Mouse (Mus musculus) liver, adult 2 months (tissue): Measurements from ENCODE around the gene Pcna. TPM values are rescaled to one million over a fixed set of nuclear protein-coding genes. Genes with fewer than 3 reads are reported as not detected.

ENCODE experiments used
- DNase-seq: peaks from one replicate; pipeline ENCODE4 v3.0.0-alpha.2; 2011; ENCODE audit warnings: low read depth, low spot score; ENCODE audit errors: extremely low read depth
- H3K27ac ChIP-seq: fragments of 200-500 bp; replicated peaks from 2 replicates; pipeline ENCODE4 v1.5.1; 2012; ENCODE audit warnings: low read depth, mild to moderate bottlenecking, control low read depth, inconsistent platforms, low read length; ENCODE audit not compliant: insufficient read depth
- H3K27me3 ChIP-seq: fragments of 200-500 bp; 2 replicates; pipeline ENCODE4 v1.6.1; 2012; ENCODE audit warnings: mild to moderate bottlenecking, moderate library complexity, low read length, inconsistent platforms; ENCODE audit not compliant: control insufficient read depth, insufficient read depth
- H3K36me3 ChIP-seq: fragments of 200-500 bp; 2 replicates; pipeline ENCODE4 v1.6.1; 2012; ENCODE audit warnings: low read length, inconsistent platforms; ENCODE audit not compliant: control insufficient read depth, insufficient read depth
- H3K4me1 ChIP-seq: fragments of 200-500 bp; 2 replicates; pipeline ENCODE4 v1.6.1; 2011; ENCODE audit warnings: low read length; ENCODE audit not compliant: control insufficient read depth, insufficient read depth
- H3K4me3 ChIP-seq: fragments of 200-500 bp; 2 replicates; pipeline ENCODE4 v1.5.1; 2011; ENCODE audit warnings: low read depth, mild to moderate bottlenecking, control low read depth, low read length, moderate library complexity; ENCODE audit not compliant: insufficient read depth
- H3K79me2 ChIP-seq: fragments of 200-500 bp; 2 replicates; pipeline ENCODE4 v1.6.1; 2012; ENCODE audit warnings: inconsistent platforms, mild to moderate bottlenecking, low read length, moderate library complexity; ENCODE audit not compliant: control insufficient read depth, insufficient read depth
- H3K9ac ChIP-seq: fragments of 200-500 bp; 2 replicates; pipeline ENCODE4 v1.6.1; 2012; ENCODE audit warnings: low read depth, mild to moderate bottlenecking, control low read depth, inconsistent platforms, low read length
- CTCF ChIP-seq: fragments of 200-500 bp; IDR thresholded peaks from 2 replicates; pipeline ENCODE4 v1.5.1; 2011; ENCODE audit warnings: low read depth, low read length, control low read depth
- POLR2A ChIP-seq: fragments of 200-500 bp; IDR thresholded peaks from 2 replicates; pipeline ENCODE4 v1.6.1; 2011; ENCODE audit warnings: low read length, control low read depth; ENCODE audit not compliant: insufficient read depth; ENCODE audit errors: extremely low read depth
- WGBS: fragments of 180-500 bp; shearing (Covaris S2); methylation state at CpG from one replicate; pipeline ENCODE4 v1.1.7; 2018; 5-methylcytosine and 5-hydroxymethylcytosine counted together
- polyA plus RNA-seq: library from polyadenylated mRNA; depleted of rRNA; stranded (reverse); fragments of >200 nt; gene quantifications from 2 replicates; pipeline ENCODE4 v1.2.3, GENCODE M21; 2012
- total RNA-seq: library from RNA; depleted of rRNA; stranded (reverse); fragments of >200 nt; gene quantifications from 2 replicates; pipeline ENCODE4 v1.2.3, GENCODE M21; 2014

Pcna gene
- total and polyA plus RNA-seq, 2 experiments = 20.6 to 39.0 TPM

DNA sequence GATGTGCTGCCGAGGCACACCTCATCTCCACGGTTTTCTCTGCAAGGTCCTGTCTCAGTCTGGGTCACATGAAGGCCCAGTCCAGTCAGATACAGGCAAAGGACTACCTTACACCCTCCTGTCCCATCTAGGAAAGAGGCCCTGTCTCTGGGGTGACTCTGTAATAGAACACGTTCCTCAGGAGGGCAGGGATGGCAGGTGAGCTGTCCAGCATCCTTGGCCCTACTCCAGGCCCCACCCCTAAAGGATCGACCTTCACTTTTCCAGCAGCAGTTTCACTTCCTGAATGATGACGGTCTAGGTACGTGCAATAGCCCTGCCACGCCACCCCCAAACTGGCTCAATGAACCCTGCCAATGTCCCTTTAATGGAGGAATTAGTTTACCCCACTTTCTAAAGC, 17.1 kb downstream of the Pcna start:
- Histone ChIP-seq H3K27ac (no peak overlapping the region), H3K27me3 (no peaks in the 10 kb centered on the region), H3K9ac (no peak overlapping the region), H3K4me3 (no peak overlapping the region), H3K36me3 (peaks cover 3% of the 10 kb centered on the region), H3K4me1 (no peaks in the 10 kb centered on the region), H3K79me2 (no peaks in the 10 kb centered on the region)
- no peak for DNase-seq
- no peak for TF ChIP-seq CTCF
- no peak for TF ChIP-seq POLR2A
- 55% methylated on average over 7 of the region's 7 CpGs for WGBS

DNA sequence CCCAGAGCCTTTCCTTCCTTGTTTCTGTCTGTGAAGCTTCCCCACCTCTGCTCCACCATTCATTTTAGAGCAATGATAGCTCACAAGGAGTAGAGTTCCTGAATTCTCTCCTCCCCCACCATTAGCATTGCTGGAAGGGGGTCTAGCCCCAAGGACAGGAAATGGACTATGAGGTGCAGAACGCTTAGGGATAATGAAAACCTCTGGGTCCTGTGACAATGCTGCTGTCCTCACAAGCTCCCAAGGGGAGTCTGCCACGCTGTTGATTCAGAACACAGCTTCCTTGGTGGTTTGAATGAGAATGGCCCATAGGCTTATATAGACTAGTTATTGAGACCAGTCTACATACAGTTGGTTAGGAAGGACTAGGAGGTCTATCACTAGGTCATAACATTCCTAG, 17.8 kb downstream of the Pcna start:
- Histone ChIP-seq H3K4me3 (no peak overlapping the region), H3K9ac (no peak overlapping the region), H3K27ac (no peak overlapping the region), H3K4me1 (no peaks in the 10 kb centered on the region), H3K79me2 (no peaks in the 10 kb centered on the region), H3K36me3 (peaks cover 2% of the 10 kb centered on the region), H3K27me3 (no peaks in the 10 kb centered on the region)
- no peak for DNase-seq
- WGBS = 79% methylated on average over 2 of the region's 2 CpGs
- no peak for TF ChIP-seq CTCF
- TF ChIP-seq POLR2A = no peak

DNA sequence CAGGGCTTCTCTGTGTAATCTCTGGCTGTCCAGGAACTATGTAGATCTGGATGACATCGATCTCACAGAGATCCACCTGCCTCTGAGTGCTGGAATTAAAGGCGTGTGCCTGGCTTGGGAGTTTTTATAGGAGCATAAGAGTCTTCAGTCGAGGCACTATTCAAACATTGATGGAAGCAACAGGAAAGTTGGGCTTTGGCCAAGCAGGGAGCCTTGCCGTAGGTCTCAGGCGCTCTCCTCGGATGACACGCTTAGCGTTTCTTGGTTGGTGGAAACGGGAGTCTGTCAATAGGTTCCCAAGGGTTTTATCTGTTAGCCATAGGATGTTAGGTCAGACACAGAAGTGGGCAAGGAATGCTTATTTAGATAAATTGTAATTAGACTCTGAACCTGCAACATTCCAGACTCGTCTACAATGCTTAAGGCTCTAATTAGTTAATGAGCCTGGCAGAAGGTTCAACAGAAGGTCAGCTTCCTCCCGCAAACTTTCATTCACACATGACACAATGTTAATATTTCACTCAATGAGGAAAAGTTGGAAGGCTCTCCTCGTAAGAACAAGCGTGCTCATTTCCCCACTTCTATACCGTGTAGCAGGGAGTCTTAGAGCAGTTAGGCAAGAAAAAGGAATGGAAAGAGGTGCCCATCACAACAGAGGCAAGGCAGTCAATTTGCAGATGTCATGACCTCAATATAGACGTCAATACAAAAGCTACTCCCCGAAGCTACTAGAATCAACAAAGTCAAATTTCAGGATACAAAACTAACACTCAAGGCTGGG, 18.9 kb downstream of the Pcna start:
- no peak for DNase-seq
- 52% methylated on average over 16 of the region's 16 CpGs for WGBS
- H3K79me2 ChIP-seq = no peaks in the 10 kb centered on the region
- H3K4me3 ChIP-seq = no peak overlapping the region
- H3K27ac ChIP-seq = no peak overlapping the region
- TF ChIP-seq POLR2A = no peak
- no peak for TF ChIP-seq CTCF
- no peak overlapping the region for H3K9ac ChIP-seq
- H3K27me3 ChIP-seq = no peaks in the 10 kb centered on the region
- no peaks in the 10 kb centered on the region for H3K4me1 ChIP-seq
- no peaks in the 10 kb centered on the region; the same call in 1 of the 2 replicates for H3K36me3 ChIP-seq

DNA sequence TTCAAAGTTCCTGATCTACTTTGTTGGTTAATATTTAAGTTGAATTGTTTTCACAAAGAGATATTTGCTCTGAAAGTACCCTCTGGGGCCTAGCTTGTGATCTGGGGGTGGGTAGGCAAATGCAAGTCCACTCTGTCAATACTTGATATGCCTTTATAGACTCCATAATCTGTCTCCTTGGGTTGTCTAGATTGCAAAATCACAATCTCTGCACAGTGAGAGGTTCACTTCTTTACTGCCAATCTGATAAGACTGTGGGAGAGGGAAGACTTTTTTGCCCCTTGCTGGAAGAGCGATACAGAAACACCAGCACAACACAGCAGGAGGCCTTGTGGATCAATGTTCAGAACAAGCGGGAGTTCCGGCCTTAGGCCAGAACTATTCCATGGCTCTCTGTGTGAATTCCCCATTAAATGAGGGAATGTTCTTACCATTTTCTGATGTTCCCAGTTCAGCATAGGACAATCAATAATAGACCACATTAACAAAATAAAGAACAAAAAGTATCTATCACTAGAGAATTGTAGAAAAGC, 20.6 kb downstream of the Pcna start:
- no peak overlapping the region for H3K27ac ChIP-seq
- H3K9ac ChIP-seq = no peak overlapping the region
- no peaks in the 10 kb centered on the region for H3K4me1 ChIP-seq
- DNase-seq = no peak
- H3K79me2 ChIP-seq = no peaks in the 10 kb centered on the region
- no peaks in the 10 kb centered on the region for H3K36me3 ChIP-seq
- TF ChIP-seq CTCF = no peak
- TF ChIP-seq POLR2A = no peak
- H3K27me3 ChIP-seq = no peaks in the 10 kb centered on the region
- 87% methylated on average over 3 of the region's 3 CpGs for WGBS
- no peak overlapping the region for H3K4me3 ChIP-seq

DNA sequence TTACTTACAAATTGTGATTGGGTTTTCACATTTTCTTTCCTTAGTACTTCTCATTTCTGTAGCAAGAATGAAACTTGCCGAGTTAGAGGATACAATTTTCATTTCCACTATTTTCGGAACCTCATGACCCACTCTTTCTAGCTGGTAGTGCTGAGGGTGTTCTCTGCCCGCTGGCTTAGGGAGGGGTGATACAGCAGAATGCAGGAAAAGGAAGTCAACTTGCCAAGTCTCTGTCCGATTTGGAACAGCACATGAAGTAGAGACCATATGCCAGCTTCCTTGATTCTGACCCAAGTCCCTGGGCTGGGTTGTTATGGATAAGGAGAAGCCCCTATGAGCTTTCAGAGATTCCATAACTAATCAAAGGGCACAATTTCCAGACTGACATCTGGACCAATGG, 28.8 kb downstream of the Pcna start:
- Histone ChIP-seq H3K36me3 (no peaks in the 10 kb centered on the region), H3K27ac (no peak overlapping the region), H3K27me3 (no peaks in the 10 kb centered on the region), H3K9ac (no peak overlapping the region), H3K4me3 (no peak overlapping the region), H3K79me2 (no peaks in the 10 kb centered on the region), H3K4me1 (no peaks in the 10 kb centered on the region)
- DNase-seq = peak; percentile 45
- 83% methylated on average over 4 of the region's 4 CpGs for WGBS
- TF ChIP-seq POLR2A (no peak), CTCF (no peak)

DNA sequence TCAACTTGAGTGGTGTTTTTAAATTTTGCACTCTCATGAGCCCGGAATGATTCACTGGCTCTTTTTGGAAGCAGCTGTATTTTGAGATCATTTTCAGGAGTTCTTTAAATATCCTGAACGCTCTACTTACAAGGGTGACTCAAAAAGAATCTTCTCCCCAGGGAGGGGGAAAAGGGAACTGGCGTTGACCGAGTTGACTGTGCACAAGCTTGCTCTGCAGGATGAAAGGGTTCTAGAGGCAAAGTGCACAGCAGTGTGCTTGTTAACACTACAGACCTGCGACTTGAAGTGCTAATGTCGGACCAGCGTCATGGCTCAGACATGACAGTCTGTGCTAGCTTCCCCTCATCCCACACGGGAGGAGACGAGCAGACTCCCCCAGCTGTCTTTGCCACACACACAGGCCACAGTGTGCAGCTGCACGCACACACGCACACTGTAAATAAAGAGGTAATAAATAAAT, 31.5 kb downstream of the Pcna start:
- H3K36me3 ChIP-seq = no peaks in the 10 kb centered on the region
- H3K9ac ChIP-seq = no peak overlapping the region
- no peak overlapping the region for H3K4me3 ChIP-seq
- DNase-seq = peak; percentile 24
- no peaks in the 10 kb centered on the region for H3K79me2 ChIP-seq
- TF ChIP-seq POLR2A (no peak), CTCF (no peak)
- 77% methylated on average over 11 of the region's 11 CpGs for WGBS
- H3K4me1 ChIP-seq = no peaks in the 10 kb centered on the region
- H3K27me3 ChIP-seq = no peaks in the 10 kb centered on the region
- H3K27ac ChIP-seq = no peak overlapping the region
